Mouse (Mus musculus) olfactory bulb, adult 2 months (tissue): Measurements from ENCODE around the gene C1ql4.

ENCODE experiments used
- CTCF ChIP-seq: fragments of 200-500 bp; IDR thresholded peaks from 2 replicates; pipeline ENCODE4 v1.5.1; 2012; ENCODE audit warnings: low read depth, mild to moderate bottlenecking, low read length, moderate library complexity; ENCODE audit not compliant: insufficient read depth
- POLR2A ChIP-seq: fragments of 200-500 bp; IDR thresholded peaks from 2 replicates; pipeline ENCODE4 v1.6.1; 2012; ENCODE audit warnings: mild to moderate bottlenecking, low read depth, low read length, moderate library complexity; ENCODE audit not compliant: insufficient read depth

DNA sequence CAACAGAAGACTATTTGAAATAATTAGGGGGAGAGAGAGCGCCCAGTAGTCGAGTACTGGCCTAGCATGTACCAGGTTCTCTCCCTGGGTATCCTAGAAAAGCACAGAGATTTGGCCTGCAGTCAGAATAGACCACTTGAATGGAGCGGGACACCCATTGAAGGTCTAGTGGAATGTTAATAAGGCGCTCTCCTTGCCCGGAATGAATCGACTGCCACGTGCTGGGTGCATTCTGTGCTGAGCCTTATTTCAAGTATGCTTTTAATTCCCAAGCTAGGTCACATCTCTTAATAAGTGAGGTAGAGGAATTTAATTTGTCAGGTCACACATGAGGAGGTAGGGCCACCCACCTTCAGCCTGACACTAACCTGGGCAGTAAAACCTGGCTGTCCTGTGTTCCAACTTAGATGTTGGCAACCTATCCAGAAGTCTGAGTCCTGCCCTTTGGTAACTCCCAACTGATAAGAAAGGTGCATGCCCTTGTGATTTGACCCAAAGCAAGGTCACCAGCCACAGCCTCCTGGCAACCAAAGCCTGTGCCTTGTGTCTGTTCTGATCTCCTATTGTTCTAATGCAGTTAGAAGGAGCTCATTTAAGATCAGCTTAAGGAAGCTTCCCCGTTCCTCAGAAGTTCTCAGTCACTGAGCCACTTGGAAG is 51.2 kb downstream of the C1ql4 start:
- TF ChIP-seq CTCF = no peak
- no peak for TF ChIP-seq POLR2A
